Mouse (Mus musculus) limb, embryonic 11.5 days (tissue): ENCODE measurements around the gene Kctd2. TPM values are rescaled to one million over a fixed set of nuclear protein-coding genes. Genes with fewer than 3 reads are reported as not detected.
A peak's percentile ranks its signal among the peaks of the same experiment; 100 is the strongest.

Experiments
- ATAC-seq: fragments of 200-750 bp; cut with Nextera tagmentation; 2 replicates; pipeline ENCODE4 v1.8.0; 2017; ENCODE audit warnings: low read depth; ENCODE audit not compliant: insufficient number of reproducible peaks, low FRiP score, low TSS enrichment
- DNase-seq: peaks from one replicate; pipeline ENCODE4 v3.0.0-alpha.2; 2015; ENCODE audit warnings: low spot score
- H3K27ac ChIP-seq: fragments of 300-500 bp; sonication (generic); replicated peaks from 2 replicates; pipeline ENCODE4 v1.5.1; 2014; ENCODE audit warnings: low read depth, mild to moderate bottlenecking, low read length
- H3K27me3 ChIP-seq: fragments of 300-500 bp; sonication (generic); 2 replicates; pipeline ENCODE4 v1.6.1; 2014; ENCODE audit warnings: mild to moderate bottlenecking, low read length, mixed read lengths; ENCODE audit not compliant: control insufficient read depth, insufficient read depth
- H3K36me3 ChIP-seq: fragments of 300-500 bp; sonication (generic); 2 replicates; pipeline ENCODE4 v1.6.1; 2014; ENCODE audit warnings: mild to moderate bottlenecking, low read length, moderate library complexity, mixed read lengths; ENCODE audit not compliant: control insufficient read depth, insufficient read depth
- H3K4me1 ChIP-seq: fragments of 300-500 bp; sonication (generic); 2 replicates; pipeline ENCODE4 v1.6.1; 2014; ENCODE audit warnings: low read length, mixed read lengths; ENCODE audit not compliant: control insufficient read depth, insufficient read depth
- H3K4me2 ChIP-seq: fragments of 300-500 bp; sonication (generic); 2 replicates; pipeline ENCODE4 v1.6.1; 2014; ENCODE audit warnings: low read depth, mild to moderate bottlenecking, moderate library complexity; ENCODE audit not compliant: severe bottlenecking
- H3K4me3 ChIP-seq: fragments of 300-500 bp; sonication (generic); 2 replicates; pipeline ENCODE4 v1.5.1; 2014; ENCODE audit warnings: low read depth, low read length
- H3K9ac ChIP-seq: fragments of 300-500 bp; sonication (generic); 2 replicates; pipeline ENCODE4 v1.6.1; 2014; ENCODE audit warnings: mild to moderate bottlenecking, low read length
- H3K9me3 ChIP-seq: fragments of 300-500 bp; sonication (generic); 2 replicates; pipeline ENCODE4 v1.6.1; 2016; ENCODE audit warnings: low read length; ENCODE audit not compliant: control insufficient read depth
- WGBS: fragments of 180-500 bp; shearing (Covaris S2); extraction: QIAGEN DNeasy Blood & Tissue Kit; methylation state at CpG from one replicate; pipeline ENCODE4 v1.1.7; 2014; 5-methylcytosine and 5-hydroxymethylcytosine counted together
- polyA plus RNA-seq: library from polyadenylated mRNA; unstranded; fragments of >200 nt; fragmentation: Nextera tagmentation; extraction: Ambion mirVana; gene quantifications from 2 replicates; pipeline ENCODE4 v1.2.1, GENCODE M21; 2014

Kctd2 gene
- polyA plus RNA-seq = 17.6 and 23.5 TPM in 2 replicates

GRCm38 (mm10) chr11:115419531-115420237 lies at the start of gene Kctd2, which contains the start of gene Atp5h:
Gene Kctd2 (plus strand): TSS chr11:115420128.
Gene Atp5h (minus strand): TSS chr11:115419962.
- ATAC-seq (peak; percentile 90), DNase-seq (peak; percentile 93)
- Histone ChIP-seq H3K27ac (peak within 1 kb of the TSS; percentile 81), H3K9me3 (no peaks in the 10 kb centered on the region), H3K9ac (peak within 1 kb of the TSS; percentile 97), H3K4me2 (peak within 1 kb of the TSS; percentile 97), H3K27me3 (no peaks in the 10 kb centered on the region), H3K4me1 (peaks cover 11% of the 10 kb centered on the region), H3K36me3 (peaks cover 13% of the 10 kb centered on the region; the same call in 1 of the 2 replicates), H3K4me3 (peak within 1 kb of the TSS; percentile 93)
- WGBS = under 1% methylated on average over 50 of the region's 56 CpGs

- Histone ChIP-seq H3K27me3 (peaks cover 60% of the 10 kb centered on the region), H3K9me3 (no peaks in the 10 kb centered on the region), H3K27ac (no peak overlapping the region), H3K36me3 (no peaks in the 10 kb centered on the region), H3K4me1 (peaks cover 15% of the 10 kb centered on the region), H3K9ac (no peak overlapping the region), H3K4me2 (no peak overlapping the region), H3K4me3 (no peak overlapping the region)
- DNase-seq (no peak), ATAC-seq (no peak)
- WGBS = 52% methylated on average over 7 of the region's 7 CpGs
Observed at GRCm38 (mm10) chr11:115370368-115370767, 49.6 kb upstream of the Kctd2 start.

GRCm38 (mm10) chr11:115371354-115371753 lies 48.6 kb upstream of the Kctd2 start:
- H3K27me3 ChIP-seq = peaks cover 57% of the 10 kb centered on the region
- H3K36me3 ChIP-seq = no peaks in the 10 kb centered on the region
- H3K4me1 ChIP-seq = peaks cover 13% of the 10 kb centered on the region
- H3K9ac ChIP-seq = no peak overlapping the region
- 61% methylated on average over 8 of the region's 8 CpGs for WGBS
- DNase-seq = no peak
- no peak overlapping the region for H3K4me2 ChIP-seq
- ATAC-seq = no peak
- H3K4me3 ChIP-seq = no peak overlapping the region
- H3K27ac ChIP-seq = no peak overlapping the region
- no peaks in the 10 kb centered on the region for H3K9me3 ChIP-seq

GRCm38 (mm10) chr11:115372015-115372414 lies 47.9 kb upstream of the Kctd2 start:
- DNase-seq (no peak), ATAC-seq (no peak)
- no peak overlapping the region for H3K4me3 ChIP-seq
- H3K36me3 ChIP-seq = no peaks in the 10 kb centered on the region
- H3K9me3 ChIP-seq = no peaks in the 10 kb centered on the region
- 59% methylated on average over 1 of the region's 1 CpGs for WGBS
- peaks cover 51% of the 10 kb centered on the region for H3K27me3 ChIP-seq
- H3K27ac ChIP-seq = no peak overlapping the region
- no peak overlapping the region for H3K9ac ChIP-seq
- H3K4me1 ChIP-seq = peaks cover 10% of the 10 kb centered on the region
- no peak overlapping the region for H3K4me2 ChIP-seq

- H3K9ac ChIP-seq = no peak overlapping the region
- H3K27me3 ChIP-seq = peaks cover 43% of the 10 kb centered on the region
- H3K4me3 ChIP-seq = no peak overlapping the region
- no peak overlapping the region for H3K4me2 ChIP-seq
- no peak overlapping the region for H3K27ac ChIP-seq
- 58% methylated on average over 2 of the region's 2 CpGs for WGBS
- no peak for ATAC-seq
- H3K9me3 ChIP-seq = no peaks in the 10 kb centered on the region
- H3K4me1 ChIP-seq = peaks cover 5% of the 10 kb centered on the region; the same call in 1 of the 2 replicates
- no peaks in the 10 kb centered on the region for H3K36me3 ChIP-seq
- DNase-seq = no peak
Observed at GRCm38 (mm10) chr11:115372737-115373136, 47.2 kb upstream of the Kctd2 start.

GRCm38 (mm10) chr11:115373805-115374694 lies 45.9 kb upstream of the Kctd2 start:
- ATAC-seq (no peak), DNase-seq (peak; percentile 46)
- H3K4me2 ChIP-seq = peak overlapping the region; percentile 58
- 1% methylated on average over 30 of the region's 30 CpGs for WGBS
- H3K9me3 ChIP-seq = no peaks in the 10 kb centered on the region; the same call in 1 of the 2 replicates
- H3K4me1 ChIP-seq = peaks cover 5% of the 10 kb centered on the region; the same call in 1 of the 2 replicates
- H3K4me3 ChIP-seq = peak overlapping the region; percentile 17; the same call in 1 of the 2 replicates
- H3K9ac ChIP-seq = peak overlapping the region; percentile 23; the same call in 1 of the 2 replicates
- H3K27ac ChIP-seq = no peak overlapping the region
- no peaks in the 10 kb centered on the region for H3K36me3 ChIP-seq
- H3K27me3 ChIP-seq = peaks cover 34% of the 10 kb centered on the region

GRCm38 (mm10) chr11:115374695-115375425 lies 45.1 kb upstream of the Kctd2 start:
- Histone ChIP-seq H3K4me3 (no peak overlapping the region), H3K9me3 (no peaks in the 10 kb centered on the region; the same call in 1 of the 2 replicates), H3K27ac (no peak overlapping the region), H3K27me3 (peaks cover 33% of the 10 kb centered on the region), H3K4me1 (peaks cover 5% of the 10 kb centered on the region; the same call in 1 of the 2 replicates), H3K9ac (no peak overlapping the region), H3K4me2 (no peak overlapping the region; the same call in 1 of the 2 replicates), H3K36me3 (no peaks in the 10 kb centered on the region)
- ATAC-seq = no peak
- 63% methylated on average over 12 of the region's 12 CpGs for WGBS
- DNase-seq = no peak

- Histone ChIP-seq H3K9me3 (no peaks in the 10 kb centered on the region; the same call in 1 of the 2 replicates), H3K9ac (no peak overlapping the region), H3K27me3 (peaks cover 27% of the 10 kb centered on the region), H3K4me1 (peaks cover 10% of the 10 kb centered on the region; the same call in 1 of the 2 replicates), H3K36me3 (no peaks in the 10 kb centered on the region), H3K4me2 (no peak overlapping the region), H3K4me3 (no peak overlapping the region), H3K27ac (no peak overlapping the region)
- ATAC-seq (no peak), DNase-seq (no peak)
- WGBS = 70% methylated on average over 7 of the region's 7 CpGs
Observed at GRCm38 (mm10) chr11:115376722-115377121, 43.2 kb upstream of the Kctd2 start.
